Mouse (Mus musculus): Measurements from ENCODE around the gene Pank4. TPM values are rescaled to one million over a fixed set of nuclear protein-coding genes. Genes with fewer than 3 reads are reported as not detected.

Gene Pank4
- polyA plus RNA-seq, 1 experiment from 2014 or later, result 38.8 TPM

- Histone ChIP-seq H3K36me3 (ENCODE audit: control insufficient read depth, insufficient read depth, low read length) (no peaks in the 10 kb centered on the region), H3K4me1 (ENCODE audit: control insufficient read depth, insufficient read depth, low read length) (peaks cover 3% of the 10 kb centered on the region; the same call in 1 of the 2 replicates), H3K4me3 (replicated peaks; ENCODE audit: low read depth, low read length) (no peak overlapping the region), H3K27ac (replicated peaks; ENCODE audit: low read depth, low read length) (no peak overlapping the region), H3K9me3 (ENCODE audit: control insufficient read depth, low read length) (no peaks in the 10 kb centered on the region), H3K9ac (replicated peaks; ENCODE audit: low read length) (no peak overlapping the region), H3K27me3 (ENCODE audit: control insufficient read depth, insufficient read depth, low read length) (no peaks in the 10 kb centered on the region), H3K4me2 (ENCODE audit: low read length) (no peak overlapping the region)
- DNase-seq (no peak), ATAC-seq (ENCODE audit: low FRiP score, low TSS enrichment) (no peak)
- WGBS, result 77% methylated on average over 3 of the region's 3 CpGs
Measured at GRCm38 (mm10) chr4:155009216-155009615, 45.3 kb downstream of the Pank4 start.

DNA sequence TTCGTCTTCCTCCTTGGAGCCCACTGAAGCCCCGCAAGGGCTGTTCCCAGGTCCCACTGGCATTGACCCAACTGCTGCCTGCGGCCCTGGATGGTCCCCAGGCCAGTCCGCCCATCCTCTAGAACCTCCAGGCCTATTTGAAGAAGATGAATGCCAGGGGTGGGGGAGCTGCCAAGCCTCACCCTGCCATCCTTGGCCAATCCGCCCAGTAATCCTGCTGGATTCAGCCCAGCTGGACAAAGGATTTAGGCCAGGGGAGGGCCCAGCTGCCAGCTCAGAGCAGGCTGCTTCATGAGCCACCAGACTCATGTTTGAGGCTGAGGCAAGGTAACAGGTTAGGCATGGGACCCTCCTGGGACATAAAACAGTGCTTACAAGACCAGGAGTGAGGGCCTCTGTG is 46.9 kb downstream of the Pank4 start:
- WGBS, result 63% methylated on average over 5 of the region's 5 CpGs
- Histone ChIP-seq H3K4me1 (ENCODE audit: control insufficient read depth, insufficient read depth, low read length) (peaks cover 4% of the 10 kb centered on the region; the same call in 1 of the 2 replicates), H3K9ac (replicated peaks; ENCODE audit: low read length) (no peak overlapping the region), H3K27me3 (ENCODE audit: control insufficient read depth, insufficient read depth, low read length) (no peaks in the 10 kb centered on the region), H3K27ac (replicated peaks; ENCODE audit: low read depth, low read length) (no peak overlapping the region), H3K4me2 (ENCODE audit: low read length) (no peak overlapping the region), H3K4me3 (replicated peaks; ENCODE audit: low read depth, low read length) (no peak overlapping the region), H3K36me3 (ENCODE audit: control insufficient read depth, insufficient read depth, low read length) (no peaks in the 10 kb centered on the region), H3K9me3 (ENCODE audit: control insufficient read depth, low read length) (no peaks in the 10 kb centered on the region)
- DNase-seq (no peak), ATAC-seq (ENCODE audit: low FRiP score, low TSS enrichment) (no peak)

GRCm38 (mm10) chr4:155011312-155012025 is 47.5 kb downstream of the Pank4 start:
- peaks cover 4% of the 10 kb centered on the region; the same call in 1 of the 2 replicates for H3K4me1 ChIP-seq (ENCODE audit: control insufficient read depth, insufficient read depth, low read length)

GRCm38 (mm10) chr4:155012115-155012514 is 48.2 kb downstream of the Pank4 start:
- no peak overlapping the region for H3K9ac ChIP-seq (replicated peaks; ENCODE audit: low read length)
- H3K27me3 ChIP-seq (ENCODE audit: control insufficient read depth, insufficient read depth, low read length), result no peaks in the 10 kb centered on the region
- ATAC-seq (ENCODE audit: low FRiP score, low TSS enrichment) (no peak), DNase-seq (no peak)
- no peak overlapping the region for H3K27ac ChIP-seq (replicated peaks; ENCODE audit: low read depth, low read length)
- H3K4me3 ChIP-seq (replicated peaks; ENCODE audit: low read depth, low read length), result no peak overlapping the region
- no peaks in the 10 kb centered on the region for H3K9me3 ChIP-seq (ENCODE audit: control insufficient read depth, low read length)
- no peaks in the 10 kb centered on the region for H3K36me3 ChIP-seq (ENCODE audit: control insufficient read depth, insufficient read depth, low read length)
- H3K4me2 ChIP-seq (ENCODE audit: low read length), result no peak overlapping the region
- H3K4me1 ChIP-seq (ENCODE audit: control insufficient read depth, insufficient read depth, low read length), result peaks cover 4% of the 10 kb centered on the region; the same call in 1 of the 2 replicates
- 80% methylated on average over 2 of the region's 2 CpGs for WGBS

More at GRCm38 (mm10) chr4:155011312-155012025, 47.5 kb downstream of the Pank4 start:
- Histone ChIP-seq H3K4me2 (ENCODE audit: low read length) (no peak overlapping the region), H3K27me3 (ENCODE audit: control insufficient read depth, insufficient read depth, low read length) (no peaks in the 10 kb centered on the region), H3K9me3 (ENCODE audit: control insufficient read depth, low read length) (no peaks in the 10 kb centered on the region), H3K36me3 (ENCODE audit: control insufficient read depth, insufficient read depth, low read length) (no peaks in the 10 kb centered on the region), H3K9ac (replicated peaks; ENCODE audit: low read length) (no peak overlapping the region), H3K27ac (replicated peaks; ENCODE audit: low read depth, low read length) (no peak overlapping the region), H3K4me3 (replicated peaks; ENCODE audit: low read depth, low read length) (no peak overlapping the region)
- DNase-seq (no peak), ATAC-seq (ENCODE audit: low FRiP score, low TSS enrichment) (no peak)
- 78% methylated on average over 8 of the region's 8 CpGs for WGBS

GRCm38 (mm10) chr4:155012788-155013187 is 48.9 kb downstream of the Pank4 start:
- WGBS, result 4% methylated on average over 4 of the region's 4 CpGs
- no peak overlapping the region for H3K4me2 ChIP-seq (ENCODE audit: low read length)
- H3K4me1 ChIP-seq (ENCODE audit: control insufficient read depth, insufficient read depth, low read length), result peaks cover 4% of the 10 kb centered on the region
- no peaks in the 10 kb centered on the region for H3K9me3 ChIP-seq (ENCODE audit: control insufficient read depth, low read length)
- H3K36me3 ChIP-seq (ENCODE audit: control insufficient read depth, insufficient read depth, low read length), result no peaks in the 10 kb centered on the region
- H3K27me3 ChIP-seq (ENCODE audit: control insufficient read depth, insufficient read depth, low read length), result no peaks in the 10 kb centered on the region
- H3K27ac ChIP-seq (replicated peaks; ENCODE audit: low read depth, low read length), result no peak overlapping the region
- no peak overlapping the region for H3K4me3 ChIP-seq (replicated peaks; ENCODE audit: low read depth, low read length)
- ATAC-seq (ENCODE audit: low FRiP score, low TSS enrichment), result peak; percentile 62
- DNase-seq, result peak; percentile 84
- H3K9ac ChIP-seq (replicated peaks; ENCODE audit: low read length), result no peak overlapping the region

DNA sequence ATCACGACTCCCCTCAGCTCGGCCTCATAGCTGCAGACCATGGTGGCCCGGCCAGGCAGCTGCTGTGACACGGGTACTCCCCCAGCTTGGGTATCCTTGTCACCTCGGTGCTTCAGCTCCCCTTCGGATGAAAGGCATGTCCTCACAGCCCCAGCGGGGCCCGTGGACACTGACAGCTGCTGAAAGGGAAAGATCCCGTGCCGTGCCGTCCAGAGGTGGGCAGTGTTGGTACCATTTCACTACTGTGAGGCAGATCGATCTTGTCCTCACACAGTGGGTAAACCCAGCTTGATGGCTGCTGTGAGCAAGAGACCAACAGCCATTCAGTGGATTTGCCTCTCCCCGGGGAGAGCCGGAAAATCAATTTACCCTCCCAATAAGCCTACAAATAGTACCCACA is 50.3 kb downstream of the Pank4 start:
- Histone ChIP-seq H3K9ac (replicated peaks; ENCODE audit: low read length) (no peak overlapping the region), H3K36me3 (ENCODE audit: control insufficient read depth, insufficient read depth, low read length) (no peaks in the 10 kb centered on the region), H3K9me3 (ENCODE audit: control insufficient read depth, low read length) (no peaks in the 10 kb centered on the region), H3K4me1 (ENCODE audit: control insufficient read depth, insufficient read depth, low read length) (peaks cover 14% of the 10 kb centered on the region), H3K4me3 (replicated peaks; ENCODE audit: low read depth, low read length) (no peak overlapping the region), H3K4me2 (ENCODE audit: low read length) (no peak overlapping the region), H3K27me3 (ENCODE audit: control insufficient read depth, insufficient read depth, low read length) (no peaks in the 10 kb centered on the region), H3K27ac (replicated peaks; ENCODE audit: low read depth, low read length) (no peak overlapping the region)
- WGBS, result 42% methylated on average over 14 of the region's 14 CpGs
- ATAC-seq (ENCODE audit: low FRiP score, low TSS enrichment) (no peak), DNase-seq (no peak)

GRCm38 (mm10) chr4:155014791-155015190 is 50.9 kb downstream of the Pank4 start:
- WGBS, result 74% methylated on average over 12 of the region's 12 CpGs
- Histone ChIP-seq H3K4me1 (ENCODE audit: control insufficient read depth, insufficient read depth, low read length) (peaks cover 17% of the 10 kb centered on the region), H3K4me2 (ENCODE audit: low read length) (no peak overlapping the region), H3K9me3 (ENCODE audit: control insufficient read depth, low read length) (no peaks in the 10 kb centered on the region), H3K4me3 (replicated peaks; ENCODE audit: low read depth, low read length) (no peak overlapping the region), H3K27me3 (ENCODE audit: control insufficient read depth, insufficient read depth, low read length) (no peaks in the 10 kb centered on the region), H3K9ac (replicated peaks; ENCODE audit: low read length) (no peak overlapping the region), H3K36me3 (ENCODE audit: control insufficient read depth, insufficient read depth, low read length) (no peaks in the 10 kb centered on the region), H3K27ac (replicated peaks; ENCODE audit: low read depth, low read length) (no peak overlapping the region)
- DNase-seq (no peak), ATAC-seq (ENCODE audit: low FRiP score, low TSS enrichment) (no peak)

DNA sequence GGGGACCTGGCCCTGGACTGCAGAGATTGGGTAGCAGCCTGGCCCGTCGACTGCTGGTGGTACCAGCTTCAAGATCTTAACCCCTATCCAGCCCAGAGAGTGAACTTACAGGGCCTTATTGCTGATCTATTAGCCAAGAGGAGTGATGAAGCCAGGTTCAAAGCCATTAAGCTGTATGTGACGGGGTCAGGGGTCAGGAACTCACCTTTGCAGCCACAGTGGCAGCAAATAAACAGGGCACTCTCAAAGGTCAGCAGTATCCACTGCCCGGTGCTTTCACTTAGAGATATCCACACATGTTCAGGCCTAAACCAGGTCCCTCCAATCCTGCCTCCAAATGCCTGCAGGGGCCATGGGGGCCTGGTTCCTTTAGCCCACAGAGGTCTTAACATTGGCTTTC is 51.6 kb downstream of the Pank4 start:
- no peaks in the 10 kb centered on the region for H3K36me3 ChIP-seq (ENCODE audit: control insufficient read depth, insufficient read depth, low read length)
- no peaks in the 10 kb centered on the region for H3K27me3 ChIP-seq (ENCODE audit: control insufficient read depth, insufficient read depth, low read length)
- H3K9me3 ChIP-seq (ENCODE audit: control insufficient read depth, low read length), result no peaks in the 10 kb centered on the region
- H3K4me1 ChIP-seq (ENCODE audit: control insufficient read depth, insufficient read depth, low read length), result peaks cover 20% of the 10 kb centered on the region
- DNase-seq (no peak), ATAC-seq (ENCODE audit: low FRiP score, low TSS enrichment) (no peak)
- WGBS, result 75% methylated on average over 4 of the region's 4 CpGs
- no peak overlapping the region for H3K27ac ChIP-seq (replicated peaks; ENCODE audit: low read depth, low read length)
- H3K4me2 ChIP-seq (ENCODE audit: low read length), result no peak overlapping the region
- H3K9ac ChIP-seq (replicated peaks; ENCODE audit: low read length), result no peak overlapping the region
- no peak overlapping the region for H3K4me3 ChIP-seq (replicated peaks; ENCODE audit: low read depth, low read length)

DNA sequence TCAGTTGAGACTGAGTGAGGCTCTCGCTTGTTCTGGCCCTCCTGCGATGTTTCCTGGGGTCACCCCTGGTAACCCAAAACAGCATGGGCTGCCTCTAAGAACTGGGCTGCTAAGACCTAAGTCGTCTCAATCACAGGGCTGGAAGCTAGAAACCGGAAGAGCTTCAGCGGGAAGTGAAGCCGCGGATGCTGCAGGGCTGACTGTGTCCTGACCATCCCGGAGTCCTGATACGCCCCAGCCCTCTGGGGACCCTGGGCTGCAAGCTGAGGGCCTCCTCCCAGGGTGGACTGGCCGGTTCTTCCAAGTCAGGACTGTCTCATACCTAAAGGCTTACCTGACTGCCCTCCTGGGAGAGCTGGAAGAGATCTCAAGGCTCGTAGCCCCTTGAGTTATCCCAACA is 52.9 kb downstream of the Pank4 start:
- Histone ChIP-seq H3K9me3 (ENCODE audit: control insufficient read depth, low read length) (no peaks in the 10 kb centered on the region), H3K27ac (replicated peaks; ENCODE audit: low read depth, low read length) (no peak overlapping the region), H3K36me3 (ENCODE audit: control insufficient read depth, insufficient read depth, low read length) (no peaks in the 10 kb centered on the region), H3K4me2 (ENCODE audit: low read length) (no peak overlapping the region), H3K9ac (replicated peaks; ENCODE audit: low read length) (no peak overlapping the region), H3K27me3 (ENCODE audit: control insufficient read depth, insufficient read depth, low read length) (no peaks in the 10 kb centered on the region), H3K4me3 (replicated peaks; ENCODE audit: low read depth, low read length) (no peak overlapping the region), H3K4me1 (ENCODE audit: control insufficient read depth, insufficient read depth, low read length) (peaks cover 24% of the 10 kb centered on the region)
- ATAC-seq (ENCODE audit: low FRiP score, low TSS enrichment) (no peak), DNase-seq (no peak)
- WGBS, result 64% methylated on average over 11 of the region's 11 CpGs

Measured in midbrain, embryonic 14.5 days (tissue).